ENCODE assay signal across 8 mouse cellular contexts in the genomic region with DNA sequence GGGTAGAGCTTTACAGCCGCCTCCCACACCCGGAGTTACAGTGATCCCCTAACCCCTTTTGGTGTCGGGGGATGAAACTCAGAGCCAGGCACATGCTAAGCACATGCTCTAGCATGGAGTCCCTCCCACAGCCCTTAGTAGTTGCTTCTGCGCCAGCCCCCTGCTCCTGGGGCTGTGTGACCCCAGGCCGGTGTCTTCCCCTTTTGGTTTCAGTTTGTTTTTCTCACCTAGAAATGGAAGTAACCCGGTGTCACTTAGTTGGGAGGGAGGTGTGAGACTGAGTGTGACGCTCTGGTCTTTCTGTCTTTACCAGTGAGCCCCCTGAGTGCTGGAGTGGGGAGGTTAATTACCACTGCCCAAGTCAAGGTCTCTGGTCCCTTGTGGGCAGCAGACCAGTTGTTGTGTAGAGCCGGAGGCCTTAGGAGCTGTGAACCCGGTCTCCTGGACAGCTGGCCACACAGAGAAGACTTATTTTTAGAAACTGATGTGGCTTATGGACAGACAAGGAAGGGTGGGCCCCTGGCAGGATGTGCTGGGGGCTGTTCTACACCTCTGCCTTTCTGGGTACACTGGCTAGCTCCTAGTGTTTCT. TPM values are rescaled to one million over a fixed set of nuclear protein-coding genes. Genes with fewer than 3 reads are reported as not detected.
DNase-seq lines count a peak whose midpoint lies in the region; ATAC-seq lines count a peak whose summit lies in the region.

No protein-coding gene starts in this region.

- H3K9ac ChIP-seq in kidney, embryonic 14.5 days (ENCODE audit: low read depth, low read length): peak overlapping the region; percentile 61
- H3K9ac ChIP-seq in liver, embryonic 11.5 days (ENCODE audit: low read depth, low read length): peak overlapping the region; percentile 63

- H3K4me1 ChIP-seq in kidney, embryonic 14.5 days (ENCODE audit: control insufficient read depth, insufficient read depth, low read length): peaks cover 12% of the 10 kb centered on the region; the same call in 1 of the 2 replicates
- peaks cover 48% of the 10 kb centered on the region for H3K4me1 ChIP-seq in erythroblast, embryonic 14.5 days (ENCODE audit: control insufficient read depth)
- peaks cover 19% of the 10 kb centered on the region for H3K4me1 ChIP-seq in liver, embryonic 11.5 days (replicated peaks; ENCODE audit: control insufficient read depth, insufficient read depth, low read length)

- intact Hi-C loops in heart, postnatal 36 days (cut with DNase I): no loop called here

- DNase-seq in kidney, adult 8-10 months: no peak
- DNase-seq in heart, postnatal 36 days: peak; percentile 45 to 64
- peak; percentile 50 for DNase-seq in liver, embryonic 11.5 days (ENCODE audit: low spot score)
- peak; percentile 73 for DNase-seq in naive thymus-derived CD4-positive, alpha-beta T cell, adult 2 months (ENCODE audit: low read depth)
- no peak for DNase-seq in adrenal gland, adult (ENCODE audit: inconsistent age in 2 of 2, low spot score in 1 of 2)
- no peak for DNase-seq in adrenal gland, postnatal 10 days

- no peaks in the 10 kb centered on the region for H3K36me3 ChIP-seq in kidney, embryonic 14.5 days (ENCODE audit: control insufficient read depth, insufficient read depth, low read length)
- no peaks in the 10 kb centered on the region; the same call in 1 of the 2 replicates for H3K36me3 ChIP-seq in erythroblast, embryonic 14.5 days (ENCODE audit: control insufficient read depth)
- H3K36me3 ChIP-seq in liver, embryonic 11.5 days (ENCODE audit: control insufficient read depth, insufficient read depth, low read length): peaks cover 2% of the 10 kb centered on the region; the same call in 1 of the 2 replicates

- H3K9me3 ChIP-seq in kidney, embryonic 14.5 days (ENCODE audit: control insufficient read depth, low read length): no peaks in the 10 kb centered on the region
- no peaks in the 10 kb centered on the region for H3K9me3 ChIP-seq in erythroblast, embryonic 14.5 days (ENCODE audit: control insufficient read depth, low read length)
- no peaks in the 10 kb centered on the region for H3K9me3 ChIP-seq in liver, embryonic 11.5 days (ENCODE audit: control insufficient read depth, low read length)

- H3K4me2 ChIP-seq in kidney, embryonic 14.5 days (replicated peaks; ENCODE audit: low read depth, low read length): peak overlapping the region; percentile 62
- H3K4me2 ChIP-seq in liver, embryonic 11.5 days: peak overlapping the region; percentile 75

- H3K27ac ChIP-seq in kidney, embryonic 14.5 days (ENCODE audit: low read depth, low read length): 0 out of 2 replicates have a peak overlapping the region, but pooled peaks have one; percentile 2
- H3K27ac ChIP-seq in liver, embryonic 11.5 days (ENCODE audit: low read depth, low read length): peak overlapping the region; percentile 33; the same call in 1 of the 2 replicates

- 0 out of 2 replicates have a peak, but pooled peaks cover 3% of the 10 kb centered on the region for H3K27me3 ChIP-seq in kidney, embryonic 14.5 days (ENCODE audit: control insufficient read depth, insufficient read depth, low read length)
- peaks cover 6% of the 10 kb centered on the region for H3K27me3 ChIP-seq in erythroblast, embryonic 14.5 days (ENCODE audit: control insufficient read depth)
- H3K27me3 ChIP-seq in liver, embryonic 11.5 days (replicated peaks; ENCODE audit: control insufficient read depth, insufficient read depth, low read length): no peaks in the 10 kb centered on the region

- no peak for ATAC-seq in kidney, embryonic 14.5 days (ENCODE audit: low FRiP score, low TSS enrichment)
- no peak; the same call in 1 of the 2 replicates for ATAC-seq in liver, embryonic 11.5 days (replicated peaks; ENCODE audit: low FRiP score)

- 14% methylated on average over 9 of the region's 9 CpGs for WGBS in kidney, embryonic 14.5 days
- WGBS in liver, embryonic 11.5 days: 10% methylated on average over 9 of the region's 9 CpGs

- H3K4me3 ChIP-seq in kidney, embryonic 14.5 days (ENCODE audit: low read length): peak overlapping the region; percentile 50
- H3K4me3 ChIP-seq in erythroblast, embryonic 14.5 days (replicated peaks): peak overlapping the region; percentile 62
- H3K4me3 ChIP-seq in liver, embryonic 11.5 days (ENCODE audit: low read depth, low read length): peak overlapping the region; percentile 58

RNA-seq across cellular contexts. Expression of gene St6galnac4, which starts 0.9 kb away (rescaled TPM):
- 15.6 and 20.0 TPM in 2 replicates for polyA plus RNA-seq in kidney, embryonic 14.5 days (2014; fragmentation: Nextera tagmentation; extraction: Ambion mirVana)
- 0.21 and 0.30 TPM in 2 replicates for polyA plus RNA-seq in erythroblast, embryonic 14.5 days (2012)
- total RNA-seq in heart, postnatal 36 days (2021): 10 to 100 TPM; 18.7 to 21.7 TPM
- 26.0 and 28.8 TPM in 2 replicates for polyA plus RNA-seq in liver, embryonic 11.5 days (2014; fragmentation: Nextera tagmentation; extraction: Ambion mirVana)
- total RNA-seq in adrenal gland, postnatal 10 days (2021): 10 to 100 TPM; 14.3 to 14.7 TPM

RNA-seq across cellular contexts. Expression of gene St6galnac6, which starts 11.7 kb away (rescaled TPM):
- polyA plus RNA-seq in kidney, embryonic 14.5 days (2014; fragmentation: Nextera tagmentation; extraction: Ambion mirVana): 7.0 and 8.7 TPM in 2 replicates
- 0.52 and 0.89 TPM in 2 replicates for polyA plus RNA-seq in erythroblast, embryonic 14.5 days (2012)
- total RNA-seq in heart, postnatal 36 days (2021): 100 to 1,000 TPM; 108 to 116 TPM
- polyA plus RNA-seq in liver, embryonic 11.5 days (2014; fragmentation: Nextera tagmentation; extraction: Ambion mirVana): 9.6 and 10.6 TPM in 2 replicates
- 10 to 100 TPM; 55.2 to 64.1 TPM for total RNA-seq in adrenal gland, postnatal 10 days (2021)

RNA-seq across cellular contexts. Expression of gene 9430097D07Rik, which starts 12.3 kb away (rescaled TPM):
- 0.14 TPM in 1 of 2 replicates, not detected in the other for polyA plus RNA-seq in kidney, embryonic 14.5 days (2014; fragmentation: Nextera tagmentation; extraction: Ambion mirVana)
- not detected in 2 replicates for polyA plus RNA-seq in erythroblast, embryonic 14.5 days (2012)
- not detected for total RNA-seq in heart, postnatal 36 days (2021)
- not detected in 2 replicates for polyA plus RNA-seq in liver, embryonic 11.5 days (2014; fragmentation: Nextera tagmentation; extraction: Ambion mirVana)
- total RNA-seq in adrenal gland, postnatal 10 days (2021): not detected

RNA-seq across cellular contexts. Expression of gene Pip5kl1, which starts 13.2 kb away (rescaled TPM):
- 1.8 and 2.3 TPM in 2 replicates for polyA plus RNA-seq in kidney, embryonic 14.5 days (2014; fragmentation: Nextera tagmentation; extraction: Ambion mirVana)
- polyA plus RNA-seq in erythroblast, embryonic 14.5 days (2012): not detected in 2 replicates
- total RNA-seq in heart, postnatal 36 days (2021): under 1 TPM in 1 of 2 experiments, not detected in 1; 0.43 TPM
- polyA plus RNA-seq in liver, embryonic 11.5 days (2014; fragmentation: Nextera tagmentation; extraction: Ambion mirVana): 0.48 TPM in 1 of 2 replicates, not detected in the other
- total RNA-seq in adrenal gland, postnatal 10 days (2021): not detected

RNA-seq across cellular contexts. Expression of gene Dpm2, which starts 17.2 kb away (rescaled TPM):
- 105 and 126 TPM in 2 replicates for polyA plus RNA-seq in kidney, embryonic 14.5 days (2014; fragmentation: Nextera tagmentation; extraction: Ambion mirVana)
- polyA plus RNA-seq in erythroblast, embryonic 14.5 days (2012): 1.2 and 1.7 TPM in 2 replicates
- 10 to 100 TPM; 17.9 to 21.3 TPM for total RNA-seq in heart, postnatal 36 days (2021)
- polyA plus RNA-seq in liver, embryonic 11.5 days (2014; fragmentation: Nextera tagmentation; extraction: Ambion mirVana): 100 and 109 TPM in 2 replicates
- total RNA-seq in adrenal gland, postnatal 10 days (2021): 10 to 100 TPM; 44.4 to 49.9 TPM

Comparison
In these comparisons a context has a peak if more than half of its experiments do, and no peak if none do; other contexts are left out.
1. DNase-seq: peak in heart, postnatal 36 days (2 of 2), liver, embryonic 11.5 days (single experiment) and naive thymus-derived CD4-positive, alpha-beta T cell, adult 2 months (single experiment); none in kidney, adult 8-10 months (0 of 2), adrenal gland, adult (0 of 2) and adrenal gland, postnatal 10 days (single experiment).
2. RNA of gene St6galnac4, which starts 0.9 kb away (polyA plus RNA-seq): 26.0 to 28.8 TPM in liver, embryonic 11.5 days and 15.6 to 20.0 TPM in kidney, embryonic 14.5 days; 0.21 to 0.30 TPM in erythroblast, embryonic 14.5 days; every median in the first group is over 10 times any median in the second.
3. Peak in every context shown above with its lines, with median percentiles within 50 percentile points of each other: H3K4me3 ChIP-seq.